ENCODE assay signal across 17 mouse cellular contexts in the genomic region with DNA sequence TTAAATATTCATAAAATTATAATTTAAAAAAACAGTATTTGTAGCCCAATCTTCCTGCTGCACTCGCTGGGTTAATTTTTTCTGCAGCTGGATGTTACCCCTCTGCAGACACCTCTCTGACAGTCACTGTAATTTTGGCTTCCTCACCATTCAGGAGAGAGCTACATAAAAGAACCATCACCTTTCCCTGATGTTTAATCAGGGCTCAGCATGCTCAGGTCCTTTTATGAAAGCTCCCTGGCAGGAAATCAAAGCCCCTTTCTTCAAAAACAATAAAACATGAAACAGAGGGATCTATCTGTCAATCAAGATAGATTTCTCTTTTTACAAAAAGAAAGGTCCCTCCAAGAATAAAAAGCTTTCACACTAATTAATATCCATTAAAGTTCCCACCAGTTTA. TPM values are rescaled to one million over a fixed set of nuclear protein-coding genes. Genes with fewer than 3 reads are reported as not detected.
DNase-seq lines count a peak whose midpoint lies in the region; ATAC-seq and TF ChIP-seq lines count a peak whose summit lies in the region.
"Had no signal": no experiment of that assay in that cellular context is flagged by ENCODE, and none has a peak within 500 bp of the region (broad histone marks: within the 10 kb centered on the region; RNA-seq: fewer than 3 reads in every experiment).

No protein-coding gene starts in this region.

- H3K9me3 ChIP-seq in forebrain, embryonic 12.5 days: no peaks in the 10 kb centered on the region
- H3K9me3 ChIP-seq in forebrain, embryonic 10.5 days: no peaks in the 10 kb centered on the region
- H3K9me3 ChIP-seq in forebrain, embryonic 14.5 days (replicated peaks; ENCODE audit: control insufficient read depth, low read length): no peaks in the 10 kb centered on the region
- no peaks in the 10 kb centered on the region for H3K9me3 ChIP-seq in forebrain, embryonic 15.5 days
- H3K9me3 ChIP-seq: embryonic facial prominence, embryonic 10.5 days; embryonic facial prominence, embryonic 12.5 days had no signal

- H3K4me3 ChIP-seq in forebrain, embryonic 12.5 days (replicated peaks): no peak overlapping the region
- no peak overlapping the region for H3K4me3 ChIP-seq in forebrain, embryonic 10.5 days
- no peak overlapping the region for H3K4me3 ChIP-seq in forebrain, embryonic 14.5 days (ENCODE audit: low read depth, low read length)
- H3K4me3 ChIP-seq in forebrain, embryonic 15.5 days: no peak overlapping the region
- H3K4me3 ChIP-seq: embryonic facial prominence, embryonic 10.5 days; embryonic facial prominence, embryonic 12.5 days had no signal

- TF ChIP-seq POLR2A in brain, embryonic 14.5 days (IDR thresholded peaks at IDR 0.05; ENCODE audit: borderline replicate concordance, extremely low read depth, insufficient read depth, insufficient read length, poor library complexity, severe bottlenecking): no peak

- ATAC-seq in forebrain, embryonic 12.5 days (ENCODE audit: low FRiP score): peak; percentile 39; the same call in 1 of the 2 replicates
- no peak for ATAC-seq in forebrain, embryonic 14.5 days
- ATAC-seq in forebrain, embryonic 15.5 days (replicated peaks): no peak

- no peaks in the 10 kb centered on the region for H3K27me3 ChIP-seq in forebrain, embryonic 12.5 days
- no peaks in the 10 kb centered on the region for H3K27me3 ChIP-seq in forebrain, embryonic 10.5 days (ENCODE audit: poor library complexity, severe bottlenecking)
- no peaks in the 10 kb centered on the region for H3K27me3 ChIP-seq in forebrain, embryonic 14.5 days (replicated peaks; ENCODE audit: control insufficient read depth, insufficient read depth, low read length)
- no peaks in the 10 kb centered on the region for H3K27me3 ChIP-seq in forebrain, embryonic 15.5 days
- H3K27me3 ChIP-seq: embryonic facial prominence, embryonic 12.5 days had no signal

- no peak for TF ChIP-seq CTCF in brain, embryonic 14.5 days (IDR thresholded peaks at IDR 0.05; ENCODE audit: borderline replicate concordance, extremely low read depth, insufficient read depth, insufficient read length)

- no peaks in the 10 kb centered on the region for H3K36me3 ChIP-seq in forebrain, embryonic 12.5 days (replicated peaks)
- H3K36me3 ChIP-seq in forebrain, embryonic 10.5 days (replicated peaks): no peaks in the 10 kb centered on the region
- H3K36me3 ChIP-seq in forebrain, embryonic 14.5 days (ENCODE audit: control insufficient read depth, insufficient read depth, low read length): no peaks in the 10 kb centered on the region
- H3K36me3 ChIP-seq in forebrain, embryonic 15.5 days: no peaks in the 10 kb centered on the region
- H3K36me3 ChIP-seq: embryonic facial prominence, embryonic 10.5 days; embryonic facial prominence, embryonic 12.5 days had no signal

- H3K27ac ChIP-seq in forebrain, embryonic 12.5 days: no peak overlapping the region
- H3K27ac ChIP-seq in forebrain, embryonic 10.5 days: no peak overlapping the region
- H3K27ac ChIP-seq in forebrain, embryonic 14.5 days (ENCODE audit: low read depth, low read length): no peak overlapping the region
- H3K27ac ChIP-seq in forebrain, embryonic 15.5 days (replicated peaks): no peak overlapping the region
- H3K27ac ChIP-seq: embryonic facial prominence, embryonic 10.5 days; embryonic facial prominence, embryonic 12.5 days had no signal

- H3K4me2 ChIP-seq in forebrain, embryonic 12.5 days: no peak overlapping the region
- no peak overlapping the region for H3K4me2 ChIP-seq in forebrain, embryonic 14.5 days (ENCODE audit: low read length)
- no peak overlapping the region for H3K4me2 ChIP-seq in forebrain, embryonic 15.5 days (replicated peaks)
- H3K4me2 ChIP-seq: embryonic facial prominence, embryonic 12.5 days had no signal

- no peak overlapping the region for H3K9ac ChIP-seq in forebrain, embryonic 12.5 days
- H3K9ac ChIP-seq in forebrain, embryonic 14.5 days (ENCODE audit: low read length): no peak overlapping the region
- no peak overlapping the region for H3K9ac ChIP-seq in forebrain, embryonic 15.5 days (replicated peaks)
- H3K9ac ChIP-seq: embryonic facial prominence, embryonic 12.5 days had no signal

- 14% methylated on average over 1 of the region's 1 CpGs for WGBS in forebrain, embryonic 12.5 days
- 53% methylated on average over 1 of the region's 1 CpGs for WGBS in forebrain, embryonic 10.5 days
- 4% methylated on average over 1 of the region's 1 CpGs for WGBS in forebrain, embryonic 14.5 days
- 0% methylated on average over 1 of the region's 1 CpGs for WGBS in forebrain, embryonic 15.5 days

- no peak for DNase-seq in forebrain, embryonic 10.5 days (ENCODE audit: extremely low spot score, low spot score)
- peak; percentile 34 for DNase-seq in forebrain, embryonic 14.5 days (ENCODE audit: low spot score)
- peak; percentile 66 for DNase-seq in brain, embryonic 14.5 days (ENCODE audit: low read depth)
- no peak for DNase-seq in kidney, postnatal 10 days
- DNase-seq: adrenal gland, adult 2 months; adrenal gland, postnatal 10 days; adrenal gland, postnatal 25 days; cerebellum, adult 11-12 months; cerebellum, adult 2 months; cerebellum, adult 9-10 months; cerebellum, postnatal 10 days; cerebellum, postnatal 25 days had no signal

- 0 out of 2 replicates have a peak, but pooled peaks cover 5% of the 10 kb centered on the region for H3K4me1 ChIP-seq in forebrain, embryonic 12.5 days
- peaks cover 20% of the 10 kb centered on the region for H3K4me1 ChIP-seq in forebrain, embryonic 10.5 days
- no peaks in the 10 kb centered on the region for H3K4me1 ChIP-seq in forebrain, embryonic 14.5 days (ENCODE audit: control insufficient read depth, insufficient read depth, low read length)
- peaks cover 4% of the 10 kb centered on the region; the same call in 1 of the 2 replicates for H3K4me1 ChIP-seq in forebrain, embryonic 15.5 days
- H3K4me1 ChIP-seq: embryonic facial prominence, embryonic 10.5 days; embryonic facial prominence, embryonic 12.5 days had no signal

RNA-seq across cellular contexts. Expression of a gene that starts 51.0 kb away (rescaled TPM):
- 2.7 and 3.7 TPM in 2 replicates for polyA plus RNA-seq in forebrain, embryonic 12.5 days (2016; fragmentation: Nextera tagmentation; extraction: Ambion mirVana)
- polyA plus RNA-seq in forebrain, embryonic 10.5 days (2016; fragmentation: Nextera tagmentation; extraction: Ambion mirVana): 0.37 and 0.43 TPM in 2 replicates
- polyA plus RNA-seq in forebrain, embryonic 14.5 days (2014; fragmentation: Nextera tagmentation; extraction: Ambion mirVana): 3.2 and 5.7 TPM in 2 replicates
- polyA plus RNA-seq in forebrain, embryonic 15.5 days (2015; fragmentation: Nextera tagmentation; extraction: Ambion mirVana): 11.4 and 11.8 TPM in 2 replicates
- 11.9 and 22.3 TPM in 2 replicates for polyA plus RNA-seq in brain, embryonic 14.5 days (2012; rRNA removed)
- polyA plus RNA-seq: C2C12 had no signal

Comparison
In these comparisons a context has a peak if more than half of its experiments do, and no peak if none do; other contexts are left out.
1. DNase-seq: peak in forebrain, embryonic 14.5 days (single experiment) and brain, embryonic 14.5 days (single experiment); none in forebrain, embryonic 10.5 days (single experiment) and kidney, postnatal 10 days (single experiment).